Mouse (Mus musculus): ENCODE data around the gene Nptx1.

GRCm38 (mm10) chr11:119587112-119587511 lies 39.6 kb upstream of the Nptx1 start:
- TF ChIP-seq CTCF (IDR thresholded peaks at IDR 0.05; ENCODE audit: borderline replicate concordance, control insufficient read depth, extremely low read depth, insufficient read depth, low read length, poor library complexity) (no peak), POLR2A (IDR thresholded peaks at IDR 0.05; ENCODE audit: control insufficient read depth, extremely low read depth, insufficient read depth, low read length, poor library complexity) (no peak)
